ENCODE assay signal across 8 mouse cellular contexts in genomic region chr9:64178974-64179646, GRCm38 (mm10). TPM values are rescaled to one million over a fixed set of nuclear protein-coding genes. Genes with fewer than 3 reads are reported as not detected.
DNase-seq lines count a peak whose midpoint lies in the region; ATAC-seq and TF ChIP-seq lines count a peak whose summit lies in the region.

TSS of gene Snapc5 (plus strand) at chr9:64179274.

- peaks cover 74% of the 10 kb centered on the region for H3K36me3 ChIP-seq in hindbrain, embryonic 14.5 days (replicated peaks; ENCODE audit: control insufficient read depth, insufficient read depth)

- CTCF ChIA-PET in Patski (lab: Charles Lee): interaction anchor here (0.7 to 3.7 kb wide), 12 partner anchors 8 to 101 kb away, joined by 3 to 22 read pairs (median 4); partner anchors contain the start of gene Map2k1

- peak; percentile 61 for DNase-seq in Patski (ENCODE audit: low read depth, low spot score)
- peak; percentile 92 to 93 for DNase-seq in cerebellum, postnatal 14 days
- DNase-seq in frontal cortex, postnatal 25 days (ENCODE audit: low spot score in 2 of 2): peak; percentile 84 to 85
- DNase-seq in hindbrain, embryonic 14.5 days (ENCODE audit: low spot score): peak; percentile 95
- peak; percentile 88 to 89 for DNase-seq in layer of hippocampus, postnatal 36 days
- DNase-seq in lung, postnatal 36 days: peak; percentile 92
- peak; percentile 96 for DNase-seq in retina, postnatal 1 day
- peak; percentile 75 to 82 for DNase-seq in urinary bladder, adult 18-20 months (ENCODE audit: low spot score in 2 of 2)

- H3K4me1 ChIP-seq in hindbrain, embryonic 14.5 days (replicated peaks; ENCODE audit: control insufficient read depth, insufficient read depth, low read length): peaks cover 15% of the 10 kb centered on the region

- peak within 1 kb of the TSS; percentile 42 for H3K4me3 ChIP-seq in hindbrain, embryonic 14.5 days (replicated peaks; ENCODE audit: low read length)

- H3K27ac ChIP-seq in hindbrain, embryonic 14.5 days: peak within 1 kb of the TSS; percentile 69

- no peaks in the 10 kb centered on the region for H3K9me3 ChIP-seq in hindbrain, embryonic 14.5 days (ENCODE audit: control insufficient read depth, low read length)

- peak; percentile 84 for TF ChIP-seq CTCF in Patski (IDR thresholded peaks at IDR 0.05)

- under 1% methylated on average over 35 of the region's 35 CpGs for WGBS in hindbrain, embryonic 14.5 days

- POLR2A ChIA-PET in Patski (lab: Charles Lee): interaction anchor here (0.7 to 1.1 kb wide), 2 partner anchors 75 to 95 kb away, joined by 3 to 5 read pairs; no protein-coding TSS in a partner anchor

- in situ Hi-C loops in Patski (cut with MboI; ENCODE audit: low pct_unique_long_range_greater_than_20kb): no loop called here

- H3K27me3 ChIP-seq in Patski: no peaks in the 10 kb centered on the region
- H3K27me3 ChIP-seq in hindbrain, embryonic 14.5 days (ENCODE audit: control insufficient read depth, insufficient read depth, low read length): no peaks in the 10 kb centered on the region

- H3K9ac ChIP-seq in hindbrain, embryonic 14.5 days: peak within 1 kb of the TSS; percentile 50

- ATAC-seq in Patski: peak; percentile 81
- ATAC-seq in hindbrain, embryonic 14.5 days (ENCODE audit: low FRiP score): peak; percentile 96

- H3K4me2 ChIP-seq in hindbrain, embryonic 14.5 days (replicated peaks): peak within 1 kb of the TSS; percentile 49

RNA-seq across cellular contexts. Expression of gene Snapc5, which starts in this region (rescaled TPM):
- polyA plus RNA-seq in Patski (2021): 23.8 TPM
- 24.2 and 27.0 TPM in 2 replicates for polyA plus RNA-seq in hindbrain, embryonic 14.5 days (2014; fragmentation: Nextera tagmentation; extraction: Ambion mirVana)
- total RNA-seq in layer of hippocampus, postnatal 36 days (2021): 10 to 100 TPM; 16.5 to 20.0 TPM

Comparison
In these comparisons a context has a peak if more than half of its experiments do, and no peak if none do; other contexts are left out.
1. Peak in every context shown above with its lines: DNase-seq, ATAC-seq, H3K4me3 ChIP-seq and H3K27ac ChIP-seq.